Mouse (Mus musculus): ENCODE results near the gene Msh4.
"Not testable (repeated sequence)": the region's sequence is repeated elsewhere in the genome, so short reads cannot be mapped to it uniquely, and the experiment has no call there.

Gene Msh4

GRCm38 (mm10) chr3:153849368-153850015 is 56.4 kb downstream of the Msh4 start:
- no peak for DNase-seq (ENCODE audit: low read depth, low spot score)

- no peak for DNase-seq (ENCODE audit: low read depth, low spot score)
Observed at GRCm38 (mm10) chr3:153847207-153847733, 58.7 kb downstream of the Msh4 start.

GRCm38 (mm10) chr3:153846109-153846508 is 59.8 kb downstream of the Msh4 start:
- DNase-seq (ENCODE audit: low read depth, low spot score), result no peak

GRCm38 (mm10) chr3:153845500-153845899 is 60.4 kb downstream of the Msh4 start:
- DNase-seq (ENCODE audit: low read depth, low spot score), result no peak

GRCm38 (mm10) chr3:153844757-153845156 is 61.2 kb downstream of the Msh4 start:
- no peak for DNase-seq (ENCODE audit: low read depth, low spot score)

- no peak for DNase-seq (ENCODE audit: low read depth, low spot score)
Observed at GRCm38 (mm10) chr3:153844030-153844429, 61.9 kb downstream of the Msh4 start, which contains the start of gene Asb17. TSS of gene Asb17 (plus strand) at chr3:153844209.

- DNase-seq (ENCODE audit: low read depth, low spot score), result no peak
Observed at GRCm38 (mm10) chr3:153837593-153837992, 68.3 kb downstream of the Msh4 start.

GRCm38 (mm10) chr3:153836316-153836715 is 69.6 kb downstream of the Msh4 start:
- no peak for DNase-seq (ENCODE audit: low read depth, low spot score)

- DNase-seq (ENCODE audit: low read depth, low spot score), result peak; percentile 86
Observed at GRCm38 (mm10) chr3:153835455-153836086, 70.4 kb downstream of the Msh4 start.

- DNase-seq (ENCODE audit: low read depth, low spot score), result no peak
Observed at GRCm38 (mm10) chr3:153834071-153834470, 71.9 kb downstream of the Msh4 start.

GRCm38 (mm10) chr3:153832654-153832945 is 73.3 kb downstream of the Msh4 start:
- no peak for DNase-seq (ENCODE audit: low read depth, low spot score)

GRCm38 (mm10) chr3:153831873-153832653 is 73.9 kb downstream of the Msh4 start:
- DNase-seq (ENCODE audit: low read depth, low spot score), result no peak

- DNase-seq (ENCODE audit: low read depth, low spot score), result no peak
Observed at GRCm38 (mm10) chr3:153831014-153831872, 74.7 kb downstream of the Msh4 start.

- DNase-seq (ENCODE audit: low read depth, low spot score), result not testable (repeated sequence)
Observed at GRCm38 (mm10) chr3:153829788-153830187, 76.2 kb downstream of the Msh4 start.

- DNase-seq (ENCODE audit: low read depth, low spot score), result no peak
Observed at GRCm38 (mm10) chr3:153826616-153827015, 79.3 kb downstream of the Msh4 start.

- DNase-seq (ENCODE audit: low read depth, low spot score), result no peak
Observed at GRCm38 (mm10) chr3:153825197-153825596, 80.7 kb downstream of the Msh4 start.

- DNase-seq (ENCODE audit: low read depth, low spot score), result no peak
Observed at GRCm38 (mm10) chr3:153823671-153824515, 82.0 kb downstream of the Msh4 start.

GRCm38 (mm10) chr3:153819438-153819837 is 86.5 kb downstream of the Msh4 start:
- no peak for DNase-seq (ENCODE audit: low read depth, low spot score)

GRCm38 (mm10) chr3:153818723-153819122 is 87.2 kb downstream of the Msh4 start:
- peak; percentile 17 for DNase-seq (ENCODE audit: low read depth, low spot score)

- no peak for DNase-seq (ENCODE audit: low read depth, low spot score)
Observed at GRCm38 (mm10) chr3:153817376-153817890, 88.5 kb downstream of the Msh4 start.

Measured in 3T3-L1 (cell line).